8 mouse cellular contexts compared by ENCODE assay signal in genomic region chr1:170867691-170868105, GRCm38 (mm10). TPM values are rescaled to one million over a fixed set of nuclear protein-coding genes. Genes with fewer than 3 reads are reported as not detected.
DNase-seq lines count a peak whose midpoint lies in the region; ATAC-seq and TF ChIP-seq lines count a peak whose summit lies in the region.

Atf6 (minus strand) TSS chr1:170867771.

- TF ChIP-seq POLR2A in cortical plate, adult 2 months (IDR thresholded peaks at IDR 0.05; ENCODE audit: extremely low read depth, insufficient read depth, low read length), result peak; percentile 52; the same call in 1 of the 2 replicates

- no peaks in the 10 kb centered on the region for H3K27me3 ChIP-seq in megakaryocyte, embryonic 14.5 days (replicated peaks)

- TF ChIP-seq CTCF in cortical plate, adult 2 months (IDR thresholded peaks at IDR 0.05; ENCODE audit: extremely low read depth, insufficient read depth, low read length), result no peak

- no peaks in the 10 kb centered on the region for H3K9me3 ChIP-seq in megakaryocyte, embryonic 14.5 days

- H3K27ac ChIP-seq in cortical plate, adult 2 months (ENCODE audit: insufficient read depth, low read length), result peak within 1 kb of the TSS; percentile 32

- H3K36me3 ChIP-seq in megakaryocyte, embryonic 14.5 days (replicated peaks; ENCODE audit: low read length), result peaks cover 22% of the 10 kb centered on the region

- peak; percentile 92 to 93 for DNase-seq in gastrocnemius, adult 8-10 months (ENCODE audit: low spot score in 2 of 2)
- DNase-seq in hindlimb bud, embryonic 11.5 days (ENCODE audit: extremely low spot score, low read depth, low spot score), result peak; percentile 61
- DNase-seq in left cerebral cortex, adult 8-10 months (ENCODE audit: low spot score in 2 of 2), result peak; percentile 91 to 98
- peak; percentile 96 to 97 for DNase-seq in right cerebral cortex, postnatal 10 days (ENCODE audit: low spot score in 2 of 2)
- DNase-seq in urinary bladder, postnatal 25 days (ENCODE audit: low spot score), result peak; percentile 94

- peak within 1 kb of the TSS; percentile 89 for H3K4me3 ChIP-seq in cortical plate, adult 2 months (ENCODE audit: insufficient read depth, low read length)
- peak within 1 kb of the TSS; percentile 95 for H3K4me3 ChIP-seq in megakaryocyte, embryonic 14.5 days (replicated peaks)

- no peaks in the 10 kb centered on the region; the same call in 1 of the 2 replicates for H3K4me1 ChIP-seq in cortical plate, adult 2 months (ENCODE audit: control insufficient read depth, insufficient read depth, low read length)
- H3K4me1 ChIP-seq in megakaryocyte, embryonic 14.5 days, result peaks cover 42% of the 10 kb centered on the region

- ATAC-seq in activated CD4-positive, CD25-positive, alpha-beta regulatory T cell, adult 4 months, result peak; percentile 58

RNA-seq across cellular contexts. Expression of gene Atf6, which starts in this region (rescaled TPM):
- polyA plus RNA-seq in activated CD4-positive, CD25-positive, alpha-beta regulatory T cell, adult 4 months (2017; shearing (Covaris generic)), result 1 to 10 TPM; 6.5 to 8.2 TPM
- 25.9 and 27.7 TPM in 2 replicates for polyA plus RNA-seq in cortical plate, adult 2 months (2012; rRNA removed)
- total RNA-seq in gastrocnemius, adult 8-10 months (2022), result 10 to 100 TPM; 16.5 to 20.3 (median 18.0) TPM
- 10 to 100 TPM; 51.3 to 62.1 (median 55.1) TPM for total RNA-seq in left cerebral cortex, adult 8-10 months (2022)
- polyA plus RNA-seq in megakaryocyte, embryonic 14.5 days (2012; ENCODE audit: insufficient read depth, low replicate concordance), result 3.1 and 4.8 TPM in 2 replicates

Comparison
In these comparisons a context has a peak if more than half of its experiments do, and no peak if none do; other contexts are left out.
1. Peak in every context shown above with its lines: DNase-seq, ATAC-seq, H3K4me3 ChIP-seq and H3K27ac ChIP-seq.